Mouse (Mus musculus): ENCODE results near the gene Vwa3b. TPM values are rescaled to one million over a fixed set of nuclear protein-coding genes. Genes with fewer than 3 reads are reported as not detected.

Vwa3b gene
- polyA plus RNA-seq, 1 experiment from 2014 or later: 0.29 TPM

- no peak for ATAC-seq (replicated peaks; ENCODE audit: insufficient number of reproducible peaks, insufficient read depth, low FRiP score, low read depth)
- H3K27ac ChIP-seq: no peak overlapping the region
- H3K4me2 ChIP-seq: no peak overlapping the region
- WGBS: 78% methylated on average over 11 of the region's 11 CpGs
- H3K9ac ChIP-seq: no peak overlapping the region
- H3K4me3 ChIP-seq: no peak overlapping the region
- H3K27me3 ChIP-seq: no peaks in the 10 kb centered on the region
- H3K4me1 ChIP-seq (replicated peaks): no peaks in the 10 kb centered on the region
- H3K9me3 ChIP-seq (replicated peaks): no peaks in the 10 kb centered on the region
- no peaks in the 10 kb centered on the region for H3K36me3 ChIP-seq
Measured at GRCm38 (mm10) chr1:37065658-37066412, 39.4 kb downstream of the Vwa3b start.

GRCm38 (mm10) chr1:37075759-37076158 lies 49.4 kb downstream of the Vwa3b start:
- WGBS: 94% methylated on average over 7 of the region's 7 CpGs
- ATAC-seq (replicated peaks; ENCODE audit: insufficient number of reproducible peaks, insufficient read depth, low FRiP score, low read depth): no peak
- H3K9ac ChIP-seq: no peak overlapping the region
- no peaks in the 10 kb centered on the region for H3K27me3 ChIP-seq
- no peaks in the 10 kb centered on the region for H3K36me3 ChIP-seq
- no peak overlapping the region for H3K27ac ChIP-seq
- peaks cover 6% of the 10 kb centered on the region; the same call in 1 of the 2 replicates for H3K4me1 ChIP-seq (replicated peaks)
- no peak overlapping the region for H3K4me2 ChIP-seq
- no peaks in the 10 kb centered on the region for H3K9me3 ChIP-seq (replicated peaks)
- no peak overlapping the region for H3K4me3 ChIP-seq

GRCm38 (mm10) chr1:37077266-37077665 lies 50.9 kb downstream of the Vwa3b start:
- WGBS: 62% methylated on average over 9 of the region's 9 CpGs
- Histone ChIP-seq H3K27me3 (no peaks in the 10 kb centered on the region), H3K9ac (no peak overlapping the region), H3K36me3 (no peaks in the 10 kb centered on the region), H3K4me3 (no peak overlapping the region), H3K9me3 (replicated peaks) (no peaks in the 10 kb centered on the region), H3K27ac (peak overlapping the region; percentile 43), H3K4me2 (no peak overlapping the region), H3K4me1 (replicated peaks) (peaks cover 6% of the 10 kb centered on the region; the same call in 1 of the 2 replicates)
- ATAC-seq (replicated peaks; ENCODE audit: insufficient number of reproducible peaks, insufficient read depth, low FRiP score, low read depth): no peak

GRCm38 (mm10) chr1:37077955-37078549 lies 51.7 kb downstream of the Vwa3b start:
- no peak for ATAC-seq (replicated peaks; ENCODE audit: insufficient number of reproducible peaks, insufficient read depth, low FRiP score, low read depth)

GRCm38 (mm10) chr1:37080442-37080841 lies 54.0 kb downstream of the Vwa3b start:
- Histone ChIP-seq H3K36me3 (no peaks in the 10 kb centered on the region), H3K9ac (no peak overlapping the region), H3K4me1 (replicated peaks) (peaks cover 6% of the 10 kb centered on the region; the same call in 1 of the 2 replicates), H3K27me3 (no peaks in the 10 kb centered on the region), H3K9me3 (replicated peaks) (no peaks in the 10 kb centered on the region), H3K4me2 (no peak overlapping the region), H3K27ac (no peak overlapping the region), H3K4me3 (no peak overlapping the region)
- no peak for ATAC-seq (replicated peaks; ENCODE audit: insufficient number of reproducible peaks, insufficient read depth, low FRiP score, low read depth)
- WGBS: 73% methylated on average over 4 of the region's 4 CpGs

More at GRCm38 (mm10) chr1:37077955-37078549, 51.7 kb downstream of the Vwa3b start:
- Histone ChIP-seq H3K9me3 (replicated peaks) (no peaks in the 10 kb centered on the region), H3K4me2 (peak overlapping the region; percentile 34; the same call in 1 of the 2 replicates), H3K9ac (no peak overlapping the region), H3K4me3 (no peak overlapping the region), H3K36me3 (no peaks in the 10 kb centered on the region), H3K4me1 (replicated peaks) (peaks cover 6% of the 10 kb centered on the region; the same call in 1 of the 2 replicates), H3K27me3 (no peaks in the 10 kb centered on the region), H3K27ac (peak overlapping the region; percentile 69)
- WGBS: 54% methylated on average over 14 of the region's 14 CpGs

GRCm38 (mm10) chr1:37081376-37082214 lies 55.2 kb downstream of the Vwa3b start:
- WGBS: 72% methylated on average over 12 of the region's 12 CpGs
- H3K9me3 ChIP-seq (replicated peaks): no peaks in the 10 kb centered on the region
- H3K4me2 ChIP-seq: no peak overlapping the region
- H3K9ac ChIP-seq: no peak overlapping the region
- no peaks in the 10 kb centered on the region for H3K27me3 ChIP-seq
- ATAC-seq (replicated peaks; ENCODE audit: insufficient number of reproducible peaks, insufficient read depth, low FRiP score, low read depth): no peak
- peaks cover 6% of the 10 kb centered on the region; the same call in 1 of the 2 replicates for H3K4me1 ChIP-seq (replicated peaks)
- H3K27ac ChIP-seq: no peak overlapping the region
- no peaks in the 10 kb centered on the region for H3K36me3 ChIP-seq
- no peak overlapping the region for H3K4me3 ChIP-seq

GRCm38 (mm10) chr1:37082215-37082464 lies 55.7 kb downstream of the Vwa3b start:
- H3K4me3 ChIP-seq: no peak overlapping the region
- no peak for ATAC-seq (replicated peaks; ENCODE audit: insufficient number of reproducible peaks, insufficient read depth, low FRiP score, low read depth)
- no peak overlapping the region for H3K27ac ChIP-seq
- H3K4me2 ChIP-seq: no peak overlapping the region
- H3K27me3 ChIP-seq: no peaks in the 10 kb centered on the region
- H3K9ac ChIP-seq: no peak overlapping the region
- H3K9me3 ChIP-seq (replicated peaks): no peaks in the 10 kb centered on the region
- WGBS: 82% methylated on average over 2 of the region's 2 CpGs
- H3K36me3 ChIP-seq: no peaks in the 10 kb centered on the region
- H3K4me1 ChIP-seq (replicated peaks): peaks cover 4% of the 10 kb centered on the region; the same call in 1 of the 2 replicates

- no peak for ATAC-seq (replicated peaks; ENCODE audit: insufficient number of reproducible peaks, insufficient read depth, low FRiP score, low read depth)
- 63% methylated on average over 2 of the region's 2 CpGs for WGBS
Measured at GRCm38 (mm10) chr1:37084075-37084474, 57.7 kb downstream of the Vwa3b start.

GRCm38 (mm10) chr1:37085171-37085570 lies 58.8 kb downstream of the Vwa3b start:
- no peak for ATAC-seq (replicated peaks; ENCODE audit: insufficient number of reproducible peaks, insufficient read depth, low FRiP score, low read depth)
- Histone ChIP-seq H3K27ac (no peak overlapping the region), H3K4me3 (no peak overlapping the region), H3K9ac (no peak overlapping the region), H3K9me3 (replicated peaks) (no peaks in the 10 kb centered on the region), H3K36me3 (no peaks in the 10 kb centered on the region), H3K4me1 (replicated peaks) (peaks cover 2% of the 10 kb centered on the region; the same call in 1 of the 2 replicates), H3K27me3 (no peaks in the 10 kb centered on the region), H3K4me2 (no peak overlapping the region)
- WGBS: 55% methylated on average over 7 of the region's 7 CpGs

More at GRCm38 (mm10) chr1:37084075-37084474, 57.7 kb downstream of the Vwa3b start:
- Histone ChIP-seq H3K4me3 (no peak overlapping the region), H3K4me1 (replicated peaks) (peaks cover 2% of the 10 kb centered on the region; the same call in 1 of the 2 replicates), H3K36me3 (no peaks in the 10 kb centered on the region), H3K4me2 (no peak overlapping the region), H3K9me3 (replicated peaks) (no peaks in the 10 kb centered on the region), H3K9ac (no peak overlapping the region), H3K27me3 (no peaks in the 10 kb centered on the region), H3K27ac (no peak overlapping the region)

GRCm38 (mm10) chr1:37089191-37089590 lies 62.8 kb downstream of the Vwa3b start:
- Histone ChIP-seq H3K4me1 (replicated peaks) (peaks cover 2% of the 10 kb centered on the region; the same call in 1 of the 2 replicates), H3K27ac (no peak overlapping the region), H3K9me3 (replicated peaks) (no peaks in the 10 kb centered on the region), H3K36me3 (no peaks in the 10 kb centered on the region), H3K9ac (no peak overlapping the region), H3K4me2 (no peak overlapping the region), H3K4me3 (no peak overlapping the region), H3K27me3 (no peaks in the 10 kb centered on the region)
- 71% methylated on average over 5 of the region's 5 CpGs for WGBS
- ATAC-seq (replicated peaks; ENCODE audit: insufficient number of reproducible peaks, insufficient read depth, low FRiP score, low read depth): no peak

GRCm38 (mm10) chr1:37097382-37098093 lies 71.1 kb downstream of the Vwa3b start:
- no peak for ATAC-seq (replicated peaks; ENCODE audit: insufficient number of reproducible peaks, insufficient read depth, low FRiP score, low read depth)
- Histone ChIP-seq H3K4me3 (no peak overlapping the region), H3K36me3 (no peaks in the 10 kb centered on the region), H3K27me3 (no peaks in the 10 kb centered on the region), H3K9ac (no peak overlapping the region), H3K4me2 (no peak overlapping the region), H3K9me3 (replicated peaks) (no peaks in the 10 kb centered on the region), H3K27ac (no peak overlapping the region), H3K4me1 (replicated peaks) (no peaks in the 10 kb centered on the region)
- 66% methylated on average over 17 of the region's 17 CpGs for WGBS
